Mouse (Mus musculus) lung, postnatal 0 days (tissue): ENCODE results near the gene Rnf227. TPM values are rescaled to one million over a fixed set of nuclear protein-coding genes. Genes with fewer than 3 reads are reported as not detected.

Source experiments
- ATAC-seq: fragments of 200-750 bp; cut with Nextera tagmentation; 2 replicates; pipeline ENCODE4 v1.8.0; 2017; ENCODE audit warnings: moderate library complexity
- DNase-seq: peaks from one replicate; pipeline ENCODE4 v3.0.0-alpha.2; 2016; ENCODE audit warnings: low spot score
- H3K27ac ChIP-seq: fragments of 300-500 bp; sonication (generic); 2 replicates; pipeline ENCODE4 v1.5.1; 2014; ENCODE audit warnings: antibody characterized with exemption, mild to moderate bottlenecking, low read length, mixed read lengths
- H3K27me3 ChIP-seq: fragments of 300-500 bp; sonication (generic); replicated peaks from 2 replicates; pipeline ENCODE4 v1.6.1; 2014; ENCODE audit warnings: low read length, mixed read lengths; ENCODE audit not compliant: insufficient read depth
- H3K36me3 ChIP-seq: fragments of 300-500 bp; sonication (generic); 2 replicates; pipeline ENCODE4 v1.6.1; 2014; ENCODE audit warnings: low read length, mixed read lengths; ENCODE audit not compliant: insufficient read depth
- H3K4me1 ChIP-seq: fragments of 300-500 bp; sonication (generic); 2 replicates; pipeline ENCODE4 v1.6.1; 2014; ENCODE audit warnings: antibody characterized with exemption, low read depth, low read length, mixed read lengths; ENCODE audit not compliant: insufficient read depth
- H3K4me2 ChIP-seq: fragments of 300-500 bp; sonication (generic); replicated peaks from 2 replicates; pipeline ENCODE4 v1.6.1; 2014; ENCODE audit warnings: low read depth, mild to moderate bottlenecking, low read length, moderate library complexity, mixed read lengths
- H3K4me3 ChIP-seq: fragments of 300-500 bp; sonication (generic); 2 replicates; pipeline ENCODE4 v1.5.1; 2014; ENCODE audit warnings: low read depth, low read length
- H3K9ac ChIP-seq: fragments of 300-500 bp; sonication (generic); replicated peaks from 2 replicates; pipeline ENCODE4 v1.6.1; 2014; ENCODE audit warnings: low read depth, mild to moderate bottlenecking
- H3K9me3 ChIP-seq: fragments of 300-500 bp; sonication (generic); 2 replicates; pipeline ENCODE4 v1.6.1; 2016; ENCODE audit warnings: low read length, mixed read lengths
- CTCF ChIP-seq: IDR thresholded peaks from 2 replicates; pipeline ENCODE4 v1.5.1; 2016; ENCODE audit warnings: antibody characterized with exemption, mild to moderate bottlenecking
- EP300 ChIP-seq: IDR thresholded peaks from 2 replicates; pipeline ENCODE4 v1.6.1; 2016; ENCODE audit warnings: antibody characterized with exemption, mild to moderate bottlenecking, control low read depth
- WGBS: fragments of 180-500 bp; shearing (Covaris S2); extraction: QIAGEN DNeasy Blood & Tissue Kit; methylation state at CpG from one replicate; pipeline ENCODE4 v1.1.7; 2014; 5-methylcytosine and 5-hydroxymethylcytosine counted together
- polyA plus RNA-seq: library from polyadenylated mRNA; unstranded; fragments of >200 nt; fragmentation: Nextera tagmentation; extraction: Ambion mirVana; gene quantifications from 2 replicates; pipeline ENCODE4 v1.2.1, GENCODE M21; 2015

Rnf227 gene
- polyA plus RNA-seq = 5.7 and 6.6 TPM in 2 replicates

- Histone ChIP-seq H3K27me3 (no peaks in the 10 kb centered on the region), H3K27ac (peak within 1 kb of the TSS; percentile 57), H3K36me3 (0 out of 2 replicates have a peak, but pooled peaks cover 5% of the 10 kb centered on the region), H3K9me3 (no peaks in the 10 kb centered on the region), H3K4me3 (peak within 1 kb of the TSS; percentile 50), H3K4me2 (peak within 1 kb of the TSS; percentile 73), H3K4me1 (peaks cover 8% of the 10 kb centered on the region), H3K9ac (peak within 1 kb of the TSS; percentile 34)
- peak; percentile 62 for DNase-seq
- peak; percentile 92 for ATAC-seq
- TF ChIP-seq EP300 (no peak), CTCF (no peak)
- WGBS = 2% methylated on average over 93 of the region's 99 CpGs
These were observed at the start of gene Rnf227 for GRCm38 (mm10) chr11:69340161-69341131. TSS of gene Rnf227 (plus strand) at chr11:69340461.

DNA sequence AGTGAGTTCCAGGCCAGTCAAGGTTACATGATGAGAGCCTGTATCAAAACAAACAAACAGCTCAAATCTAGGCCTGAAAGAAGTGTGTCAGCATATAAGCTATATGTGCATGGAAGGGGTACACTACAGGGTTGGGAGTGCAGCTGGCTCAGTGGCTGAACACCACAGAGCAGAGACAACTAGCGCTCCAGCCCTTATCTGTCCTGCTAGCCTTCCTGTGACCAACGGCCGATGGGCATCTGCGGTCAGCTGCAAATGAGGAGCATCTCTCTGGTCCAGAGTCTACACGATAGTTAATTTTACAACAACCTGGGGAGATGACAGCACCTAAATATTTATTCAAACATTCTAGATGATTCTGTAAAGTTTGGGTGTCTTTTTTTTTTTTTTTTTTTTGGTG is 49.1 kb upstream of the Rnf227 start:
- WGBS = 84% methylated on average over 5 of the region's 5 CpGs

DNA sequence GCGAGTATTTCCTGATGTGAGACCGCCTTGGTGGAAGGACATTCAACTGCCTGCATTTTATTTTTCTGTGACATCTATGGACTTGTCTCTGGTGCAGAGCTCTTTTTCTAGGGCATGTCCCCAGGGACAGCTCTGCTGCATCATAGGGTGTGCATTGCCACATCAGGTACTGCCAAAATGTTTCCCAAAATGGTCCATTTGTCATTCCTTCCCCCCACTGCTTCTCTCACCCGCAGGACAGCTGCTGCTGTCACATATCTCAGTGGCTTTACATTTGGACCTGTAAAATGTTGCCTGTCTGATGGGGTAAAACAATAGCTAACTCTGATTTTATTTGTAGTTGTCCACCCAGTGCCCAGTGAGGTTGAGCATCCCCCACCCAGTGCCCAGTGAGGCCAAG is 45.0 kb upstream of the Rnf227 start:
- 86% methylated on average over 3 of the region's 3 CpGs for WGBS
- H3K27ac ChIP-seq = no peak overlapping the region
- ATAC-seq (no peak), DNase-seq (no peak)
- H3K27me3 ChIP-seq = no peaks in the 10 kb centered on the region
- no peak overlapping the region for H3K4me3 ChIP-seq
- H3K4me2 ChIP-seq = no peak overlapping the region
- H3K36me3 ChIP-seq = no peaks in the 10 kb centered on the region
- TF ChIP-seq EP300 (no peak), CTCF (no peak)
- no peak overlapping the region for H3K9ac ChIP-seq
- no peaks in the 10 kb centered on the region for H3K4me1 ChIP-seq
- no peaks in the 10 kb centered on the region for H3K9me3 ChIP-seq

More for the DNA sequence above, 49.1 kb upstream of the Rnf227 start:
- no peak overlapping the region for H3K9ac ChIP-seq
- no peak for TF ChIP-seq EP300
- TF ChIP-seq CTCF = no peak
- DNase-seq = no peak
- no peaks in the 10 kb centered on the region for H3K36me3 ChIP-seq
- no peak overlapping the region for H3K27ac ChIP-seq
- no peak for ATAC-seq
- no peak overlapping the region for H3K4me2 ChIP-seq
- H3K9me3 ChIP-seq = no peaks in the 10 kb centered on the region
- no peaks in the 10 kb centered on the region for H3K27me3 ChIP-seq
- H3K4me1 ChIP-seq = no peaks in the 10 kb centered on the region
- H3K4me3 ChIP-seq = no peak overlapping the region

- ATAC-seq (no peak), DNase-seq (no peak)
- H3K4me2 ChIP-seq = no peak overlapping the region
- 78% methylated on average over 2 of the region's 2 CpGs for WGBS
- H3K27me3 ChIP-seq = no peaks in the 10 kb centered on the region
- no peaks in the 10 kb centered on the region for H3K9me3 ChIP-seq
- no peaks in the 10 kb centered on the region for H3K36me3 ChIP-seq
- TF ChIP-seq EP300 (no peak), CTCF (no peak)
- H3K27ac ChIP-seq = no peak overlapping the region
- H3K9ac ChIP-seq = no peak overlapping the region
- H3K4me3 ChIP-seq = no peak overlapping the region
- H3K4me1 ChIP-seq = no peaks in the 10 kb centered on the region
These were observed 42.5 kb upstream of the Rnf227 start for GRCm38 (mm10) chr11:69297799-69298198.

DNA sequence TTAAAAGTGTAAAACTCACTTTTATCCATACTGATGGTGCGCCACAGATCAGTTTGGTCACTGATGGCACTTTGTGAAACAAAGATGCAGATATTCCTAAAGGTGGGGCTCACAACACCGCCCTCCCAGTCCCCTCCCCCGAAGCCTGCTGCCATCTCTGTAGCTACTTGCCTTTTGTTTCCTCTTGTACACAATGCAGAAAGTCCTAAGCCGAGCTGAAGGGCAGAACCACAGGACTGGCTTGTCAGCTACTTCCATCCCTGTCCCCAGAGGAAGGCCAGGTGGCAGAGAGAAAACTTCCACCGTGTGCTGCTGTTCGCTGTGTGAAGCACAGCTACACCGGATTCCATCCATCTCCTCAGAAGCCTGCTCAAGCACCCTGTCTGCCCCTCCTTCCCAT is 42.0 kb upstream of the Rnf227 start:
- no peak overlapping the region for H3K9ac ChIP-seq
- H3K36me3 ChIP-seq = no peaks in the 10 kb centered on the region
- TF ChIP-seq EP300 = no peak
- TF ChIP-seq CTCF = no peak
- no peak overlapping the region for H3K4me2 ChIP-seq
- H3K9me3 ChIP-seq = no peaks in the 10 kb centered on the region
- no peak overlapping the region for H3K4me3 ChIP-seq
- H3K27me3 ChIP-seq = no peaks in the 10 kb centered on the region
- H3K27ac ChIP-seq = no peak overlapping the region
- no peak for ATAC-seq
- DNase-seq = no peak
- no peaks in the 10 kb centered on the region for H3K4me1 ChIP-seq
- WGBS = 74% methylated on average over 7 of the region's 7 CpGs

GRCm38 (mm10) chr11:69302817-69303216 is 37.4 kb upstream of the Rnf227 start:
- no peaks in the 10 kb centered on the region for H3K36me3 ChIP-seq

More at GRCm38 (mm10) chr11:69302817-69303216, 37.4 kb upstream of the Rnf227 start:
- DNase-seq (no peak), ATAC-seq (no peak)
- H3K4me2 ChIP-seq = no peak overlapping the region
- H3K4me3 ChIP-seq = no peak overlapping the region
- H3K27ac ChIP-seq = no peak overlapping the region
- H3K27me3 ChIP-seq = no peaks in the 10 kb centered on the region
- H3K4me1 ChIP-seq = no peaks in the 10 kb centered on the region
- 77% methylated on average over 7 of the region's 7 CpGs for WGBS
- no peaks in the 10 kb centered on the region for H3K9me3 ChIP-seq
- no peak overlapping the region for H3K9ac ChIP-seq
- TF ChIP-seq CTCF = no peak
- TF ChIP-seq EP300 = no peak
